Mouse (Mus musculus): ENCODE measurements around the gene Adk. TPM values are rescaled to one million over a fixed set of nuclear protein-coding genes. Genes with fewer than 3 reads are reported as not detected.

The Adk gene
- polyA plus RNA-seq, 1 experiment, result 22.4 TPM

DNA sequence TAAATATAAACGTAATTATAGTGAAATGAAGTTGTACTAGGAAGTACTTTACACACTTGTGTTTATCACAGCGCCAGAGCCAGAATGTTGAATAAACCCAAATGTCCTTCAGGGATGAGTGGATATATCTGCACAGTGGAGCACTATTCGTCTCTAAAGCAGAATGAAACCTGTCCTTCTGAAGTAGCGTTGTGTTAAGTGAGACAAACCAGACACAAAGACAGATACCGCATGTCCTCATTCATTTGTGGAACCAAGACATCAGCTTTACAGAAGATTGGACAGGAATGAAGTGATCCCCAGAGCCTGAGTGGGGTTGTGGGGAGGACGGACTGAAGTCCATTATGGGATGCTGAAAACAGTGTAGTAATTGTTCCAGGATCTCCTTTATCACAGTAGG, 126.0 kb downstream of the Adk start:
- Histone ChIP-seq H3K4me1 (ENCODE audit: control insufficient read depth, insufficient read depth, low read length) (no peaks in the 10 kb centered on the region), H3K27me3 (ENCODE audit: control insufficient read depth, insufficient read depth, low read length) (no peaks in the 10 kb centered on the region), H3K27ac (ENCODE audit: control insufficient read depth, insufficient read depth, low read depth, low read length) (no peak overlapping the region), H3K36me3 (ENCODE audit: control insufficient read depth, insufficient read depth, low read length) (no peaks in the 10 kb centered on the region), H3K4me3 (ENCODE audit: control insufficient read depth, low read depth, low read length) (no peak overlapping the region)
- TF ChIP-seq POLR2A (IDR thresholded peaks at IDR 0.05; ENCODE audit: control insufficient read depth, low read depth, low read length), result no peak
- TF ChIP-seq CTCF (IDR thresholded peaks at IDR 0.05; ENCODE audit: control insufficient read depth, insufficient read depth, insufficient replicate concordance, low read depth, low read length), result no peak

DNA sequence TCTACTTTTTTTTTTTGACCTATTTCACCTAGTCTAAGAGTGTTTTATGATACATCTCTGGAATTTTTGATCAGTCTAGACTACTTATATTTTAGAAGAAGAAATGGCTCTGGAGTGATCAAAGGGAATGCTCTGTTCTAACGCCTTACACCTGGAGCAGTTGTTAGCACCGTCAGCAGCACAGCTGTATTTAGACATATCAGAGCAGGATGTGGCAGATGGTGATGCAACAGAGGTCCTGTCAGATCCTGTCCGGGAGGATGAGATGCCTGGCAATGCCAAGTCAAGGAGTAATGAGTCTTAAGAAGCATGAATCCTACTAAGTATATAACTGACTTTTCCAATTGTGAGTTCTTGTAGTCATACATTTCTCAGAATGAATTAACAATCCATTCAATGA, 128.7 kb downstream of the Adk start:
- H3K4me3 ChIP-seq (ENCODE audit: control insufficient read depth, low read depth, low read length), result no peak overlapping the region

DNA sequence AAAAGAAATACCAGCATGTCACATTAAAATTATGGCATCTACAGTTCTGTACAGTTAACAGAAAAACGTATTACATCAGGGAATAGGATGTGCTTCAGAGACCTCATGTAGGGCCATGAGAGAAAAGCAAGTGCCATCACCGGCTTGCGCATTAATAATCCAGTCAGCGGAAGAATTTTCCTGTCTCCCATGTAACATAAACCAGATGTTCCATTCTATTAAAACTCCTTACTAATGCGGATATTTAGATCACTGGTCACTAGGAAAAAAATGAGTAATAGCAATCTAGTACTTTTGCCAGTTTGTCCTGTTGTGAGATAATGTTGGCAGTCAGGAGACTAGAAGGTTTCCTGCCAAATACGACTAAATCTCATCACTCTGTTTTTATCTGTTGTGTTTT, 139.6 kb downstream of the Adk start:
- Histone ChIP-seq H3K36me3 (ENCODE audit: control insufficient read depth, insufficient read depth, low read length) (no peaks in the 10 kb centered on the region), H3K27ac (ENCODE audit: control insufficient read depth, insufficient read depth, low read depth, low read length) (no peak overlapping the region), H3K27me3 (ENCODE audit: control insufficient read depth, insufficient read depth, low read length) (no peaks in the 10 kb centered on the region), H3K4me3 (ENCODE audit: control insufficient read depth, low read depth, low read length) (no peak overlapping the region), H3K4me1 (ENCODE audit: control insufficient read depth, insufficient read depth, low read length) (no peaks in the 10 kb centered on the region)
- TF ChIP-seq POLR2A (IDR thresholded peaks at IDR 0.05; ENCODE audit: control insufficient read depth, low read depth, low read length), result no peak
- TF ChIP-seq CTCF (IDR thresholded peaks at IDR 0.05; ENCODE audit: control insufficient read depth, insufficient read depth, insufficient replicate concordance, low read depth, low read length), result no peak

More for the DNA sequence above, 128.7 kb downstream of the Adk start:
- no peaks in the 10 kb centered on the region for H3K27me3 ChIP-seq (ENCODE audit: control insufficient read depth, insufficient read depth, low read length)
- TF ChIP-seq CTCF (IDR thresholded peaks at IDR 0.05; ENCODE audit: control insufficient read depth, insufficient read depth, insufficient replicate concordance, low read depth, low read length) (no peak), POLR2A (IDR thresholded peaks at IDR 0.05; ENCODE audit: control insufficient read depth, low read depth, low read length) (no peak)
- no peaks in the 10 kb centered on the region for H3K4me1 ChIP-seq (ENCODE audit: control insufficient read depth, insufficient read depth, low read length)
- H3K27ac ChIP-seq (ENCODE audit: control insufficient read depth, insufficient read depth, low read depth, low read length), result no peak overlapping the region
- no peaks in the 10 kb centered on the region for H3K36me3 ChIP-seq (ENCODE audit: control insufficient read depth, insufficient read depth, low read length)

DNA sequence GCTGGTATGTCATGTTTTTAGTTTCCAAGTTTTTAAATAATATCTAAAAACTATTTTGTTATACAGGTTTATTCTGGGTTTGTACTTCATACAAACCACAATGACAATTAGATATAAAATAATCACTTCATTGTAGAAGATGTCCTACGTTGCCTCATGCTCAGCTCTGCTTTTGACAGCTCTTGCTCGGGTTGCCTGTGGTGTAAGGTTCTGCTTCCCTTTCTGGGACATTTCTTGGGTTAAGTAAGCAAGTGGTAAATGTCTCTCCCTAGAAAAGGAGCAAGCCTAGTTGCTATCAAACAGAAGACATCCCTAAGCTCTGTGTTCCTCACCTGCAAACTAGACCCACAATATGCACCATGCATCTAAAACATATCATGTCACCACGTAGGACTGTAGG, 140.4 kb downstream of the Adk start:
- no peaks in the 10 kb centered on the region for H3K27me3 ChIP-seq (ENCODE audit: control insufficient read depth, insufficient read depth, low read length)
- TF ChIP-seq CTCF (IDR thresholded peaks at IDR 0.05; ENCODE audit: control insufficient read depth, insufficient read depth, insufficient replicate concordance, low read depth, low read length), result no peak
- no peak for TF ChIP-seq POLR2A (IDR thresholded peaks at IDR 0.05; ENCODE audit: control insufficient read depth, low read depth, low read length)
- no peak overlapping the region for H3K27ac ChIP-seq (ENCODE audit: control insufficient read depth, insufficient read depth, low read depth, low read length)
- no peak overlapping the region for H3K4me3 ChIP-seq (ENCODE audit: control insufficient read depth, low read depth, low read length)
- no peaks in the 10 kb centered on the region for H3K36me3 ChIP-seq (ENCODE audit: control insufficient read depth, insufficient read depth, low read length)
- H3K4me1 ChIP-seq (ENCODE audit: control insufficient read depth, insufficient read depth, low read length), result no peaks in the 10 kb centered on the region

DNA sequence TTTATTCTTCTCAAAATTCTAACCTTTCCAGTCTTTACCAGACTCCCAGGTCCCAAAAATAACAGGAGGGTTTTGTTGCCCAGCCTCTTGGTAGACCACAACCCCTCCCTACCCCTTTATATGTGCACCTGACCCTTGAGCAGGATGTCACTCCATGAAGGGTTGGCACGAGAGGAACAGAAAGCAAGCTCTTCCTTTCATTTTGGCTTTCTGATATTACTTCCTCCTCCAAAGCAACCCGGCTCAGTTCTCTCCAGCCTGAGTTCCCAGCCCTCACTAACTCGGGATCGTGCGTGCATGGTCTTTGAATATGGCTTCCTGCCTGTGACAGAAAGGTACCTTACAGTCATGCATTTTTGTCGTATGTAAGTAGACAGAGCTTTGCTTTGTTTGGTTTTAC, 142.0 kb downstream of the Adk start:
- Histone ChIP-seq H3K36me3 (ENCODE audit: control insufficient read depth, insufficient read depth, low read length) (no peaks in the 10 kb centered on the region), H3K4me1 (ENCODE audit: control insufficient read depth, insufficient read depth, low read length) (no peaks in the 10 kb centered on the region), H3K27ac (ENCODE audit: control insufficient read depth, insufficient read depth, low read depth, low read length) (no peak overlapping the region), H3K4me3 (ENCODE audit: control insufficient read depth, low read depth, low read length) (no peak overlapping the region), H3K27me3 (ENCODE audit: control insufficient read depth, insufficient read depth, low read length) (no peaks in the 10 kb centered on the region)
- TF ChIP-seq CTCF (IDR thresholded peaks at IDR 0.05; ENCODE audit: control insufficient read depth, insufficient read depth, insufficient replicate concordance, low read depth, low read length), result no peak
- TF ChIP-seq POLR2A (IDR thresholded peaks at IDR 0.05; ENCODE audit: control insufficient read depth, low read depth, low read length), result no peak

DNA sequence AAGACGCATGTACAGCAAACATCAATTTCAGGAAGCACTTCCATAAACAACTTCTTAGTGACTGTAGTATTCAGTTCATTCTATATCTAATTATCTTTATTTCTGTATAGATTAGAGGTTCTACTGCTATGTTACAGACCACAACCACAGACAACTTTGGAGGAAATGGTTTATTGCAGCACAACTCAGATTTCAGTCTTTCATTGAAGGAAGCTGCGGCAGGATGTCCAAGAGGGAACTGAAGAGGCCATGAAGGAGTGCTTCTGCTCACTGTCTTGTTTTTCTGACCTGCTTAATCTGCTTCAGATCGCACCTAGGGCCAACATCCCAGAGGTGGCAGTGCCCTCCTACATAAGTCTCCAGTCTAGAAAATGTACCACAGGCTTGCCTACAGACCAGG, 148.5 kb downstream of the Adk start:
- H3K4me3 ChIP-seq (ENCODE audit: control insufficient read depth, low read depth, low read length), result no peak overlapping the region
- TF ChIP-seq POLR2A (IDR thresholded peaks at IDR 0.05; ENCODE audit: control insufficient read depth, low read depth, low read length) (no peak), CTCF (IDR thresholded peaks at IDR 0.05; ENCODE audit: control insufficient read depth, insufficient read depth, insufficient replicate concordance, low read depth, low read length) (no peak)
- no peak overlapping the region for H3K27ac ChIP-seq (ENCODE audit: control insufficient read depth, insufficient read depth, low read depth, low read length)
- H3K36me3 ChIP-seq (ENCODE audit: control insufficient read depth, insufficient read depth, low read length), result no peaks in the 10 kb centered on the region
- no peaks in the 10 kb centered on the region for H3K4me1 ChIP-seq (ENCODE audit: control insufficient read depth, insufficient read depth, low read length)
- H3K27me3 ChIP-seq (ENCODE audit: control insufficient read depth, insufficient read depth, low read length), result no peaks in the 10 kb centered on the region

DNA sequence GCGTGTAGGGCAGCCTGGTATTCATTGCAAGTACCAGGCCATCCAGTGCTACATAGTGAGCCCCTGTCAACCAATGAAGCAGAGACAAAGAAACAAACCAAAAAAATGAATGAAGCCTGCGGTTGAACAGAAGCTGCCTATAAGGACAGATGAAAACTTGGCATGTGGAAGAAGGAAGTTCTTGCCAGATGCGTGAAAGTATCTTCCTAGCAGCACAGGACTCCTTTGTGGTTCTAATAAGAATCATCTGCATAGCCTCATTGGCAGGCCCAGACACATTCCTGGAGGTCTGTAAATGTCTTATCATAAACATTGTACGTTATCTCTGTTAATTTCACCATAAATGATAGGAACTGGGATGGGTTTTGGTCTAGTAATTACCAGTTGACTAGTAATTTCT, 154.1 kb downstream of the Adk start:
- Histone ChIP-seq H3K4me3 (ENCODE audit: control insufficient read depth, low read depth, low read length) (no peak overlapping the region), H3K27me3 (ENCODE audit: control insufficient read depth, insufficient read depth, low read length) (no peaks in the 10 kb centered on the region), H3K4me1 (ENCODE audit: control insufficient read depth, insufficient read depth, low read length) (no peaks in the 10 kb centered on the region), H3K27ac (ENCODE audit: control insufficient read depth, insufficient read depth, low read depth, low read length) (no peak overlapping the region), H3K36me3 (ENCODE audit: control insufficient read depth, insufficient read depth, low read length) (no peaks in the 10 kb centered on the region)
- TF ChIP-seq CTCF (IDR thresholded peaks at IDR 0.05; ENCODE audit: control insufficient read depth, insufficient read depth, insufficient replicate concordance, low read depth, low read length) (no peak), POLR2A (IDR thresholded peaks at IDR 0.05; ENCODE audit: control insufficient read depth, low read depth, low read length) (no peak)

DNA sequence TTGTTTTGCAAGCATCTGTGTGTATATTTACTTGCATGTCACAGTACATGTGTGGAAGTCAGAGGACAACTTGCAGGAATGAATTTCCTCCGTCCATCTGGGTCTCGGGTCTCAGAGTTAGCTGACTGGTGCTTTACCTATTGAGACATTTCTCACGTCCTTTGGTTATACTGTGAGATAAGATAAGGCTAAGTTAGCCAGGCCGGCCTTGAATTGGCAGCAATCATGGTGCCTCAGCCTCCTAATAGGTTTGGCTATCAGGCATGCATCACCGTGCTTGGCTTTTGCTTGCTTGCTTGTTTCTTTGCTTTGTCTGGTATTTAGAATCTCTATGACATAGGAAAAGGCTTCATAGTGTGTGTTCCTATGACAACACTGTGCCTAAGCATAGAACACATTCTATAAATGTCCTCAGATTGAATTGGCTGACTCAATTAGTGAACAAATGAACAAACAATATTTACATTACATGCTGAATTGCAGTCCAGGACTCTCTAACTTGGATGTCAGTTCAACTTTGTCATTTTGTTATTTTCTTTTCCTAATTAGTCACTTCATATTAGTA, 169.3 kb downstream of the Adk start:
- H3K36me3 ChIP-seq (ENCODE audit: control insufficient read depth, insufficient read depth, low read length), result no peaks in the 10 kb centered on the region
- TF ChIP-seq POLR2A (IDR thresholded peaks at IDR 0.05; ENCODE audit: control insufficient read depth, low read depth, low read length) (no peak), CTCF (IDR thresholded peaks at IDR 0.05; ENCODE audit: control insufficient read depth, insufficient read depth, insufficient replicate concordance, low read depth, low read length) (no peak)
- H3K27ac ChIP-seq (ENCODE audit: control insufficient read depth, insufficient read depth, low read depth, low read length), result no peak overlapping the region
- no peaks in the 10 kb centered on the region for H3K4me1 ChIP-seq (ENCODE audit: control insufficient read depth, insufficient read depth, low read length)
- no peak overlapping the region for H3K4me3 ChIP-seq (ENCODE audit: control insufficient read depth, low read depth, low read length)
- H3K27me3 ChIP-seq (ENCODE audit: control insufficient read depth, insufficient read depth, low read length), result no peaks in the 10 kb centered on the region
